In genomic region chr12:71929876-71930275, GRCm38 (mm10) we compare ENCODE assay signal across 31 mouse cellular contexts.
A peak's percentile ranks its signal among the peaks of the same experiment; 100 is the strongest.
DNase-seq lines count a peak whose midpoint lies in the region; ATAC-seq lines count a peak whose summit lies in the region.
"Had no signal": no experiment of that assay in that cellular context is flagged by ENCODE, and none has a peak within 500 bp of the region (broad histone marks: within the 10 kb centered on the region; RNA-seq: fewer than 3 reads in every experiment).

No protein-coding gene starts in this region.

- no peaks in the 10 kb centered on the region for H3K27me3 ChIP-seq in midbrain, embryonic 13.5 days
- H3K27me3 ChIP-seq in midbrain, embryonic 11.5 days (ENCODE audit: control insufficient read depth, insufficient read depth, low read length) = no peaks in the 10 kb centered on the region
- no peaks in the 10 kb centered on the region for H3K27me3 ChIP-seq in liver, embryonic 11.5 days (replicated peaks; ENCODE audit: control insufficient read depth, insufficient read depth, low read length)
- H3K27me3 ChIP-seq in liver, embryonic 16.5 days (ENCODE audit: control insufficient read depth, insufficient read depth, low read depth, low read length) = no peaks in the 10 kb centered on the region
- no peaks in the 10 kb centered on the region for H3K27me3 ChIP-seq in kidney, embryonic 15.5 days
- no peaks in the 10 kb centered on the region for H3K27me3 ChIP-seq in heart, embryonic 11.5 days (ENCODE audit: control insufficient read depth, insufficient read depth, low read length)
- H3K27me3 ChIP-seq: embryonic facial prominence, embryonic 15.5 days; heart, embryonic 13.5 days; limb, embryonic 13.5 days; midbrain, embryonic 12.5 days; neural tube, embryonic 13.5 days had no signal

- 74% methylated on average over 2 of the region's 2 CpGs for WGBS in midbrain, embryonic 13.5 days
- 78% methylated on average over 2 of the region's 2 CpGs for WGBS in midbrain, embryonic 11.5 days
- 56% methylated on average over 2 of the region's 2 CpGs for WGBS in liver, embryonic 11.5 days
- 26% methylated on average over 2 of the region's 2 CpGs for WGBS in liver, embryonic 16.5 days (ENCODE audit: insufficient replicate concordance)
- 82% methylated on average over 2 of the region's 2 CpGs for WGBS in kidney, embryonic 15.5 days
- 62% methylated on average over 2 of the region's 2 CpGs for WGBS in heart, embryonic 11.5 days (ENCODE audit: insufficient replicate concordance)

- no peak overlapping the region for H3K4me2 ChIP-seq in midbrain, embryonic 13.5 days (replicated peaks)
- no peak overlapping the region for H3K4me2 ChIP-seq in midbrain, embryonic 11.5 days
- H3K4me2 ChIP-seq in liver, embryonic 11.5 days = peak overlapping the region; percentile 18
- 0 out of 2 replicates have a peak overlapping the region, but pooled peaks have one; percentile 0 for H3K4me2 ChIP-seq in liver, embryonic 16.5 days (ENCODE audit: low read depth, low read length)
- H3K4me2 ChIP-seq in kidney, embryonic 15.5 days = no peak overlapping the region
- H3K4me2 ChIP-seq in heart, embryonic 11.5 days = no peak overlapping the region
- H3K4me2 ChIP-seq: embryonic facial prominence, embryonic 15.5 days; heart, embryonic 13.5 days; limb, embryonic 13.5 days; midbrain, embryonic 12.5 days; neural tube, embryonic 13.5 days had no signal

- no peak for DNase-seq in midbrain, embryonic 11.5 days (ENCODE audit: low spot score, missing footprints)
- DNase-seq in liver, embryonic 11.5 days (ENCODE audit: low spot score) = no peak
- no peak for DNase-seq in adrenal gland, adult 8-10 months
- DNase-seq: adrenal gland, postnatal 36 days; cerebellum, adult 8-10 months; cerebellum, postnatal 25 days; gastrocnemius, postnatal 25 days; heart, adult 11 months; heart, postnatal 10 days; kidney, adult 8-10 months; kidney, postnatal 10 days; layer of hippocampus, adult 9-11 months; lung, adult 2 months; lung, postnatal 10 days; right cerebral cortex, postnatal 4 days; thymus, adult 18-20 months; thymus, postnatal 25 days had no signal

- H3K9ac ChIP-seq in midbrain, embryonic 13.5 days (replicated peaks) = no peak overlapping the region
- H3K9ac ChIP-seq in midbrain, embryonic 11.5 days (ENCODE audit: low read length) = no peak overlapping the region
- no peak overlapping the region for H3K9ac ChIP-seq in liver, embryonic 11.5 days (ENCODE audit: low read depth, low read length)
- H3K9ac ChIP-seq in liver, embryonic 16.5 days (ENCODE audit: low read depth, low read length) = 0 out of 2 replicates have a peak overlapping the region, but pooled peaks have one; percentile 6
- H3K9ac ChIP-seq in kidney, embryonic 15.5 days = no peak overlapping the region
- no peak overlapping the region for H3K9ac ChIP-seq in heart, embryonic 11.5 days (ENCODE audit: low read depth, low read length)
- H3K9ac ChIP-seq: embryonic facial prominence, embryonic 15.5 days; heart, embryonic 13.5 days; limb, embryonic 13.5 days; midbrain, embryonic 12.5 days; neural tube, embryonic 13.5 days had no signal

- H3K36me3 ChIP-seq in midbrain, embryonic 13.5 days = no peaks in the 10 kb centered on the region
- H3K36me3 ChIP-seq in midbrain, embryonic 11.5 days (ENCODE audit: control insufficient read depth, insufficient read depth, low read length) = no peaks in the 10 kb centered on the region
- no peaks in the 10 kb centered on the region for H3K36me3 ChIP-seq in liver, embryonic 11.5 days (ENCODE audit: control insufficient read depth, insufficient read depth, low read length)
- no peaks in the 10 kb centered on the region for H3K36me3 ChIP-seq in liver, embryonic 16.5 days (ENCODE audit: control insufficient read depth, insufficient read depth)
- no peaks in the 10 kb centered on the region for H3K36me3 ChIP-seq in kidney, embryonic 15.5 days
- no peaks in the 10 kb centered on the region for H3K36me3 ChIP-seq in heart, embryonic 11.5 days (ENCODE audit: control insufficient read depth, insufficient read depth, low read length)
- H3K36me3 ChIP-seq: embryonic facial prominence, embryonic 10.5 days; embryonic facial prominence, embryonic 15.5 days; limb, embryonic 13.5 days; midbrain, embryonic 12.5 days; neural tube, embryonic 13.5 days had no signal

- H3K9me3 ChIP-seq in midbrain, embryonic 13.5 days = no peaks in the 10 kb centered on the region
- H3K9me3 ChIP-seq in midbrain, embryonic 11.5 days (ENCODE audit: control insufficient read depth, low read length) = no peaks in the 10 kb centered on the region
- no peaks in the 10 kb centered on the region for H3K9me3 ChIP-seq in liver, embryonic 11.5 days (ENCODE audit: control insufficient read depth, low read length)
- no peaks in the 10 kb centered on the region for H3K9me3 ChIP-seq in liver, embryonic 16.5 days (replicated peaks; ENCODE audit: control insufficient read depth, low read length)
- H3K9me3 ChIP-seq in kidney, embryonic 15.5 days (replicated peaks) = no peaks in the 10 kb centered on the region
- no peaks in the 10 kb centered on the region for H3K9me3 ChIP-seq in heart, embryonic 11.5 days (replicated peaks; ENCODE audit: control insufficient read depth, low read length)
- H3K9me3 ChIP-seq: embryonic facial prominence, embryonic 10.5 days; embryonic facial prominence, embryonic 15.5 days; heart, embryonic 13.5 days; limb, embryonic 13.5 days; midbrain, embryonic 12.5 days; neural tube, embryonic 13.5 days had no signal

- H3K27ac ChIP-seq in midbrain, embryonic 13.5 days = peak overlapping the region; percentile 19; the same call in 1 of the 2 replicates
- H3K27ac ChIP-seq in midbrain, embryonic 11.5 days (ENCODE audit: low read depth, low read length) = no peak overlapping the region
- no peak overlapping the region; the same call in 1 of the 2 replicates for H3K27ac ChIP-seq in liver, embryonic 11.5 days (ENCODE audit: low read depth, low read length)
- peak overlapping the region; percentile 71 for H3K27ac ChIP-seq in liver, embryonic 16.5 days (ENCODE audit: low read length)
- no peak overlapping the region for H3K27ac ChIP-seq in kidney, embryonic 15.5 days
- H3K27ac ChIP-seq in heart, embryonic 11.5 days (ENCODE audit: low read depth, low read length) = no peak overlapping the region
- H3K27ac ChIP-seq: embryonic facial prominence, embryonic 10.5 days; embryonic facial prominence, embryonic 15.5 days; heart, embryonic 13.5 days; limb, embryonic 13.5 days; macrophage; midbrain, embryonic 12.5 days; neural tube, embryonic 13.5 days; stomach, postnatal 0 days had no signal

- H3K4me1 ChIP-seq in midbrain, embryonic 13.5 days (replicated peaks) = peaks cover 24% of the 10 kb centered on the region
- peaks cover 3% of the 10 kb centered on the region; the same call in 1 of the 2 replicates for H3K4me1 ChIP-seq in midbrain, embryonic 11.5 days (ENCODE audit: control insufficient read depth, insufficient read depth, low read length)
- H3K4me1 ChIP-seq in liver, embryonic 11.5 days (replicated peaks; ENCODE audit: control insufficient read depth, insufficient read depth, low read length) = peaks cover 38% of the 10 kb centered on the region
- peaks cover 45% of the 10 kb centered on the region for H3K4me1 ChIP-seq in liver, embryonic 16.5 days (ENCODE audit: control insufficient read depth, low read depth, low read length)
- H3K4me1 ChIP-seq in kidney, embryonic 15.5 days = peaks cover 30% of the 10 kb centered on the region; the same call in 1 of the 2 replicates
- peaks cover 41% of the 10 kb centered on the region for H3K4me1 ChIP-seq in heart, embryonic 11.5 days (ENCODE audit: control insufficient read depth, insufficient read depth, low read length)

- H3K4me3 ChIP-seq in midbrain, embryonic 13.5 days (replicated peaks) = no peak overlapping the region
- no peak overlapping the region for H3K4me3 ChIP-seq in midbrain, embryonic 11.5 days (ENCODE audit: low read depth, low read length)
- H3K4me3 ChIP-seq in liver, embryonic 11.5 days (ENCODE audit: low read depth, low read length) = no peak overlapping the region
- H3K4me3 ChIP-seq in liver, embryonic 16.5 days (ENCODE audit: low read depth, low read length) = no peak overlapping the region
- no peak overlapping the region for H3K4me3 ChIP-seq in kidney, embryonic 15.5 days (replicated peaks)
- H3K4me3 ChIP-seq in heart, embryonic 11.5 days (ENCODE audit: low read depth, low read length) = no peak overlapping the region
- H3K4me3 ChIP-seq: embryonic facial prominence, embryonic 10.5 days; embryonic facial prominence, embryonic 15.5 days; heart, embryonic 13.5 days; limb, embryonic 13.5 days; midbrain, embryonic 12.5 days; neural tube, embryonic 13.5 days had no signal

- ATAC-seq in midbrain, embryonic 13.5 days = no peak
- no peak for ATAC-seq in midbrain, embryonic 11.5 days (ENCODE audit: low FRiP score)
- ATAC-seq in liver, embryonic 11.5 days (replicated peaks; ENCODE audit: low FRiP score) = peak; percentile 76
- peak; percentile 55 for ATAC-seq in liver, embryonic 16.5 days (ENCODE audit: low read depth)
- no peak for ATAC-seq in kidney, embryonic 15.5 days (replicated peaks; ENCODE audit: low FRiP score)
- no peak for ATAC-seq in heart, embryonic 11.5 days (replicated peaks; ENCODE audit: insufficient number of reproducible peaks, low FRiP score, low TSS enrichment)
- ATAC-seq: forebrain, embryonic 14.5 days; hindbrain, embryonic 16.5 days had no signal

Comparison
In these comparisons a context has a peak if more than half of its experiments do, and no peak if none do; other contexts are left out.
1. H3K27ac ChIP-seq: peak in midbrain, embryonic 13.5 days (single experiment) and liver, embryonic 16.5 days (single experiment); none in midbrain, embryonic 11.5 days (single experiment), liver, embryonic 11.5 days (single experiment), kidney, embryonic 15.5 days (single experiment) and heart, embryonic 11.5 days (single experiment).
2. ATAC-seq: peak in liver, embryonic 11.5 days (single experiment) and liver, embryonic 16.5 days (single experiment); none in midbrain, embryonic 13.5 days (single experiment), midbrain, embryonic 11.5 days (single experiment), kidney, embryonic 15.5 days (single experiment) and heart, embryonic 11.5 days (single experiment).
3. H3K4me2 ChIP-seq: peak in liver, embryonic 11.5 days (single experiment) and liver, embryonic 16.5 days (single experiment); none in midbrain, embryonic 13.5 days (single experiment), midbrain, embryonic 11.5 days (single experiment), kidney, embryonic 15.5 days (single experiment) and heart, embryonic 11.5 days (single experiment).